Mouse (Mus musculus) T-helper 2 cell (primary cell): ENCODE measurements around the gene Iffo2.

Experiments used
- in situ Hi-C: fragments of 300-600 bp; cut with MboI, MseI; formaldehyde crosslinking; loops from one replicate; pipeline ENCODE4 v1.15.1; 2025; ENCODE audit warnings: high pct_unique_total_duplicates

The Iffo2 gene

DNA sequence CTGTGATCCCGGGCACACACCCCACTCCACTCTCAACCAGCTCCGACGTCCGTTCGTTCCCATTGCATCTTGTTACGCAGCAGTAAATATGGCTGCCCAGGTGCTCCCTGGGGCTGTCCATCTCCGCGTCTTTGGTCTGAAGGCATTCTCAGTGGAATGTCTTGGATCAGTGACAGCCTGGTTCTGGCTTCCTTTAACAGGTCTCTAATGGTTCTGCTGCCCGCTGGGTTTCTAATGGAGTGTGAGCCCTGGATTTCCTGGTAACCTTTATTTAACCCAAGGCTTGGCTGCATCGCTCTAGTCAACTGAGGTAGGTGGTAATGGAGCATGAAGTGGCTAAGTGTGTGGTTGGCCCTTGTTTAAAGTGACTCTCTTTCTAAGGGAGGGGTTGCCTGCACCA lies 1.7 kb downstream of the Iffo2 start:
- in situ Hi-C loops: loop anchor here (25.0 kb wide), 1 partner anchor 305 kb away; the partner anchor contains the start of gene Pax7

DNA sequence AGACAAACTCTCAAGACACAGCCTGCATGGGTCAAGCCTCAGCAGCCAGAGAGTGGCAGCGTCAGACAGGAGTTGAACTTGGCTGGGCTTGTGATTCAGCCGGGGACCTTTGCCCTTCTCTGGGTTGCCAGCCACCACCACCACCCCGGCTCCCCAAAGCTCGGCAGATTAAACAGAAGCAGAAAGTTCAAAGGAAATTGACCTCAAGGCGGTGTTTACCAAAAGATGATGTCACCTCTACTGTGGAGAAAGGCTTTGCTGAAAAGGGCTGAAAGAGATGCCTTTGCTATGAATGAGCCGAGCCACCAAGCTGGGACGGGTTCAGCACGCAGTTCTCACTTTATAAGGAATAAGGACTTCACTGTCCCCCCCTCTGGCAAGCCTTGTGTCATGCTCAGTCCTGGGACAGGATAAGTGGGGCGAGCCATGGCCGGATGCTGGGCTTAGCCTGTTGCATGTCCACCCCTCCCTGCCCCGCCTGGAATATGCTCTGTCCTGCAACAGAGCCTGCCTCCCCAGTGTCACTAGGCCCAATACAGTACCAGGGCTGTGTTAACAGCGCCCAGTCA lies 4.9 kb downstream of the Iffo2 start:
- in situ Hi-C loops: loop anchor here (25.0 kb wide), 1 partner anchor 302 kb away; the partner anchor contains the start of gene Pax7

DNA sequence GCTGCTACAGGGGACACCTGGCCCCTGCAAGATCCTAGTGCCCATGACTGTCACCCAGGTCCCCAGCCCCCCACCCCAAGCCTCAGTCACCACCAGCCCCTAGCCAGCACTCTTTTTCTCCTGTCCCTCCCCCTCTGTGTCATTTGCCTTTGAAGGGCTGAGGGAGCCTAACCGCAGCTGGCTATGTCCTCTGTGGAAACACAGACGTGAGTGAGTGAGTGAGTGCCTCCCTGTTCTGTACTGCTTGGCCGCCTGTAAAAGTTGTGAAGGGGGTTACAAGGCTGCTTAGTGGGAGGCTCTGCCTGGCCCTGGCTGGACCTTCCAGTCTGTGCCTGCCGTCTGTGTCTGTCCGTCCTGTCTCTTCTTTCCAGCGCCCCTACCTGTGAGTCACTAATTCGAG lies 5.4 kb downstream of the Iffo2 start:
- in situ Hi-C loops: loop anchor here (25.0 kb wide), 1 partner anchor 302 kb away; the partner anchor contains the start of gene Pax7

DNA sequence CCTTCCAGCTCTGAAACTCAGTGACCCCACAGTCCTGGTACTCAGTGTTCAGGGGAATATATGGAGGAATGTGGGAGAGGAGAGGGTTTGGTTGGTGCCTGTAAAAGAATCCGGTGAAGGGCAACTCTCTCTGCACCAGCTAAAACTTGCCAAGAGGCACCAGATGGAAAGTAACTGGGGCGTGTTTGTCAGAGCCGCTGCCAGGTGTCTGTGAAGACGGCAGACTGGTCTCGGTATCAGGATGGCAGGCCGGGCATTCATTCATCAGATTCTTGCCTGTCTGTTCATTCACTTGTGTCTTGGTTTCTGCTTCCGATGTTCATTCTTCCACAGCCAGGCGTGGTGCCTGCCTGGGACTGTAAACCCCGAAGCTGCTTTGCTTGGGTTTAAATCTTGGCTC lies 6.4 kb downstream of the Iffo2 start:
- in situ Hi-C loops: loop anchor here (25.0 kb wide), 1 partner anchor 301 kb away; the partner anchor contains the start of gene Pax7

DNA sequence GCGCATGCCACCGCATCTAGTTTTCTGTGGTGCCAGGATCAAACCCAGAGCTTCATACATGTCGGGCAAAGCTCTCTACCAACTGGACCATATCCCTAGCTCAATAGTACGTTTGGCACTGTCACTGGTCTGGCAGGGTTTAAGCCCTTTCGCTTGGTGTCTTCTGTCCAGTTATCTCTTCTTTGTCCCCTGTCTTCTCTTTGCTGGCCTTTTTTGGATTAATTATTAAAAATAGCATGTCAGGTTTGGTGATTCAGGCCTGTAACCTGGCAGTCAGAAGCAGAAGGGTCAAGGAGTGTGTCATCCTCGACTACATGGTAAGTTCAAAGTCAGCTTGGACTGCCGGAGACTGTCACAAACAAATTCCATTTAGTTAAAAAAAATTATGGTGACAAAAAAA lies 10.4 kb downstream of the Iffo2 start:
- in situ Hi-C loops: loop anchor here (25.0 kb wide), 1 partner anchor 297 kb away; the partner anchor contains the start of gene Pax7

DNA sequence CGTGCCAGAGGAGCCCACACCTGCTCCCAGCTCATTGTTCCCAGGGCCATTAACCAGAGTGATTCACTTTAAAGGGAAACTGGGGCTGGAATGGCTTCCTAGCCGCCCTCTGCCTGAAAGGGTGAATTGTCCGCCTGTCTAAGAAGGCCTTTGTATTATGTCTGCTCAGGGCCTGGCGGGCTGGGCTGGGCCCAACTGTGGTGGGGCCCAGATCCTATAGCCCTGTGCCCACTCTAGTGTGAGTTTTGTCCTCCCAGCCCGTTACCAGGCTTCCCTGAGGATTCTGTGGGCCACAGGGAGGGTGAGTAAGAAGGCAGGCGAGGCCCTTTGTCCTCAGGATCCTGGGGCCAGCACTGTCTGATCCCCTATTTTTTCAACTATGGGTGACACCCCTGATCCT lies 15.4 kb downstream of the Iffo2 start:
- in situ Hi-C loops: loop anchor here (25.0 kb wide), 1 partner anchor 292 kb away; the partner anchor contains the start of gene Pax7

DNA sequence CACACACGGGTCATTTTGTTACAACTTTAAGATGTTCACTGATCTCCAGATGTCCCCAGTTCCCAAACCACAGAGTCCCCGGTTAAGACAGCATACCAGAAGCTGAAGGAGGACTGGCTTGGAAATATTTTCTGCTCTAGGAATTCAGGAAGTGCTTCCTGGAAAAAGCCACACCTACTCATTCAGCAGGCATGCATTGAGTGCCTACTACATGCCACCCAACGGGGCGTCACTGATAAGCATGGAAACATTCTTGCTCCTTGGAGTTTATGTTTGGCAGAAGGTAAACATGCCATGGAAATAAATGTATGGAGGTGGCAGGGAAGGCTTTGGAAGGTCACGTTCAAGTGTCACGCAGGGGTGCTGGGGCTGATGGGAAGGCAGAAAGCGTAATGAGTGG lies 19.1 kb downstream of the Iffo2 start:
- in situ Hi-C loops: loop anchor here (25.0 kb wide), 1 partner anchor 288 kb away; the partner anchor contains the start of gene Pax7

DNA sequence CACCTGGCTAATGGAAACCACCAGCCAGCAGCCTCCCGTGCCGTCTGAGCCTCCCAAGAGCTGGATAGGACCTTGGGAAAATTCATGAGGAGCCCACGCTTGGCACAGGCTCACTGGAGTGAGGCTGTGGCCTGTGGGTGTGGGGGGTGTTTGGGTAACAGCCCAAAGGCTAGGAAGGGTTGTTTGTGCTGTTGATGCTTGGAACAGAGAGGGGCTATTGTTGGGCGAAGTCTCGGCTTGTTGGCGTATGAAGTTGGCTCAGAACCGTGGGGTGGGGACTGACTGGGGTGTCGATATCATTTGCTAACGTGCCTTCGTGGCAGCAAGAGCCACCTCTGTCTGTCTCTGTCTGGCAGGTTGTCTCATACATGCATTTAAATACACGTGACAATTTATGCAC lies 24.9 kb downstream of the Iffo2 start:
- in situ Hi-C loops: no loop called here

DNA sequence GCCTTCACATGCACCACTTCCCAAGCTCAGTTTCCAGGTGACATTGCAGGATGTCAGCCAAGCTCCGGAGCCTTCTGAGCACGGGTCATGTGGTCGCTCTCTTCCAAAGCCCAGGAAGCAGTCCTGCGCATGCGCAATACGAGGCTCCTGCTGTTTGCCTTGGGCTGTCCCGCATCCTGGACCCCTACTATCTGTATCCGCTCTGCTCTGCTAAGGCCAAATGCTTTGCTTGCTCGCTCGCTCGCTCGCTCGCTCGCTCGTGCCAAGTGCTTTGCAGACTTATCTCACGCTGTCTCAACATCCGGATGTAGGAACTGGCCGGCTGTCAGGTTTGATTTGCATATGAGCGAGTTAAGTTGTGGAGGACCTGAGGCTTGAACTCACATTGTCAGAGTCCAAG lies 25.6 kb downstream of the Iffo2 start:
- in situ Hi-C loops: no loop called here

DNA sequence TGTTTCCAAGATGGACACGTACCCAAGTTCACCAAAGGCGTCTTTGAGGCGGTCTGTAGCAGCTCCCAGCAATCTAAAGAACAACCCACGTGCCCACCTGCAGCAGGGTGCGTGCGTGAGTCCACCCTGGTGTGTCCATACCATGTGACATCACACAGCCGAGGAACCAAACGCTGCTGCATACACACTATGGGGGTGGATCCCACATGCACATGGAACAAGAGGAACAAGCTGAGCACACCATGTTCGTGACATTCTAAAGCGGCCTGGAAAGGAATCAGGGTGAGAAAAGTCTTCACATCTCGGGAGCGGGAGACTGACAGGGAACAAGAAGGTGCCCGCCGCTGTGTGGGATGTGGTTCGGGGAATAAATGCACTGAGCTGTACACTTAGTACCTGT lies 38.0 kb downstream of the Iffo2 start:
- in situ Hi-C loops: no loop called here

DNA sequence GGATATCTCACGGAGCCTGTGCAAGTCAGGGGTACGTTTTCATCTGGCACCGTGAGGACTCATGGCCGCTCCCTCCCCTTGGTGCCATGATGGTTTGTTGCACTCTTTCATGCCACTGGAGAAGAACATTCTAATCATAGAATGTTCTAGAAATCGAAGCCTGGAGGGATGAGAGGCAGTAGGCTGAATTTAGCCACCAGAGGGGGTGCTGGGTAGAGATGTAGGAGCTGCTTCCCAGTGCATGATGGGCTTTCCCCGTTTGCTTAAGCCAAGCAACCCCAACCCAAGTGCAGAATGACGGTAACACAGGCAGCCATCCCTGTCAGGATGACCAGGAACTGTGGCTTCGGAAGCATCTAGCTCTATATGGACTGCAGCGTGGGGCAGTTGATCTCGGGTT lies 40.4 kb downstream of the Iffo2 start:
- in situ Hi-C loops: no loop called here

DNA sequence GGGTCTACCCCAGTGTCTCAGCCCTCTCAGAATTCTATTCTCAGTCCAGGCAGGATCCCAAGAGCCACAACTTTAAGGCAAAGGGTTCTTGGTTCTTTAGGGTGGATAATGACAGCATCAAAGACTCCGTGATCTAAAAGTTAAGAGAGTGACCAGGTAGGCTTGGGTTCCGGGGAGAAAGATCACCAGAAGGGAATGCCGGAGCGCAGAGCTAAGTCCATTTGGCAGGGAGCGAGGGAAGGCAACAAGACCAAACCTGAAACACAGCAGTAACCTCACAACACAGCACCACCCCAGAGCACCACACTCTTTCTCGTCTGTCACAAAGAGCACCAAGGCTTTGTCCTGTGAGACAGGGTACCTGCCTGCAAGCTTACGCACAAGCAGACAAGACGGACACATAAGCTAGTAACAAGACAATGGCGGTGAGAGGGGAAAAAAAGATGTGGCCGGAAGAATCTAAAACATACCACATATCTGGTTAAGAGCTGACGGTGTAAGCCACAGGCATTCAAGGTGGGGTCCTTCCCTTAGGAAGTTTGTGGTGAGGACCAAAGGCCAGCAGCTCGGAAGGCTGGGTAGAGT lies 42.7 kb downstream of the Iffo2 start:
- in situ Hi-C loops: no loop called here

DNA sequence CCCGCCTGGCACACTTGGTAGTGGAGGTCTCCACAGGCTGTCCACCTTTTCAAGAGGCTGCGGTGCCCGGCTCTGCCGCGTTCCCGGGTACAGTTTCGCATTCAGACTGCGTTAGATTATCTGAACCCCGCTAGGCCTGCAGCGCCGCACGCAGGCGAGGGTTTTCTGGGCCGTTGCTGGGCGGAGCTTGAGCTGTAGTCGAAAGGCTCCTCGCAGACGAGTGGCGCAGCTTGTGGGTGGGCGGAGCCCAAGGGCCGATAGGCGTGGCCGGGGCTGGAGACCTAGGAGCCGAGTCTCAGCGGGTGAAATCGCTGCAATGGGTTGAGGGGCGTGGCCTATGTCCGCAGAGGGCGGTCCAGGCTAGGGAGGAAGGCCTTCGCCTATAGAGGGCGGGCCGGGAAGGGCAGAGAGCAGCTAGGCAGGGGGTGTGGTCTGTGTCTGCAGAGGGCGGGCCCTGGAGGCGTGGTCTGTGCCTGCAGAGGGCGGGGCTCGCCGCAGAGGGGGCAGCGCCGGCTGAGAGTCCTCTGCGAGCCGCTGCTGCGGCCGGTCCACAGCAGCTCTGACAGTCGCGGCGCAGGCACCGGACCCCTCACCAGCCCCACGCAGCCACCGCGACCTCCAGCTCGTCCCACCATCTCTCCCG lies 43.9 kb downstream of the Iffo2 start:
- in situ Hi-C loops: no loop called here

DNA sequence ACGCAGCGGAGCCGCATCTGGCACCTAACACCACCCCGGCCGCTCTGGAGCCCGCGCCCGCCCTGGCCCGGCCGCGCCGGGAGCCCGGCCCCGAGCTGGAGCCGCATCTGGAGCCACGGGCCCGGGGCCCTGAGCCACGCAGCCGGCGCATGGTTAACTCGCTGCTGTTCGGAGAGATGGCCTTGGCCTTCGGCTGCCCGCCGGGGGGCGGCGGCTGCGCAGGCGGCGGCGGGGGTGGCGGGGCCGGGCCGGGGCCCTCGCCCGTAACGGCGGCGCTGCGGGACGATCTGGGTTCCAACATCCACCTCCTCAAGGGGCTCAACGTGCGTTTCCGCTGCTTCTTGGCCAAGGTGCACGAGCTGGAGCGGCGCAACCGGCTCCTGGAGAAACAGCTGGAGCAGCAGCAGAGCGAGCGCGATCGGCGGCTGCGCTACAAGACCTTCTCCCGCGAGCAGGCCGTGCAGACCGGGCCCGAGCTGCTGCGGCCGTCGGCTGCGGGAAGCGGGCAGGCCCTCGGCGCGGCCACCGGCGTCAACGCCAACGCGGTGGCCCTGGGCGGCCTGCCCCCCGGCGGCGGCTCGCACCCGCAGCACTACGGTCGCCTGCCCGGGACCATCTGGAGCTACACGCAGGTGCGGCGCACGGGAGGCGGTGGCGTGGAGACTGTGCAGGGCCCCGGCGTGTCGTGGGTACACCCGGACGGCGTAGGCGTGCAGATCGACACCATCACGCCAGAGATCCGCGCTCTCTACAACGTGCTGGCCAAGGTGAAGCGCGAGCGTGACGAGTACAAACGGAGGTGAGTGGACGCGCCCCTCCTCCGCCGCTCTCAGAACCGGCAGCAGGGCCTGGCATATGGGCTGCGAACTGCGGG lies 44.7 kb downstream of the Iffo2 start:
- in situ Hi-C loops: loop anchor here (5.0 kb wide), 1 partner anchor 37 kb away; no protein-coding TSS in a partner anchor

DNA sequence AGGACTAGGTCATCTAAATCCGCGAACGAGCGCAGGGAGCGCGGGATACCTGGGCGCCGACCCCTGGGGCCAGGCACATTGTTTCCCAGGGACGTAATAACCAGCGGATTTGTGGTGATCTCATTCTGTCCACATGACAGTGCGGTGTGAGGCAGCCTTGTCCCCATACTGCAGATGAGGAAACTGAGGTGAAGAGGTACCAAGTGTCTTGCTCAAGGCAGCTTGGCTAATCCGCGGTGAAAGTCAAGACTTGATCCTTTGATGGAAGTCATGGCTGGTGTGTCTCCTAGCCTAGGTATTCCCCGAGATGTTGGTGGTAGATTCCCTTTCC lies 45.3 kb downstream of the Iffo2 start:
- in situ Hi-C loops: loop anchor here (5.0 kb wide), 1 partner anchor 37 kb away; no protein-coding TSS in a partner anchor

DNA sequence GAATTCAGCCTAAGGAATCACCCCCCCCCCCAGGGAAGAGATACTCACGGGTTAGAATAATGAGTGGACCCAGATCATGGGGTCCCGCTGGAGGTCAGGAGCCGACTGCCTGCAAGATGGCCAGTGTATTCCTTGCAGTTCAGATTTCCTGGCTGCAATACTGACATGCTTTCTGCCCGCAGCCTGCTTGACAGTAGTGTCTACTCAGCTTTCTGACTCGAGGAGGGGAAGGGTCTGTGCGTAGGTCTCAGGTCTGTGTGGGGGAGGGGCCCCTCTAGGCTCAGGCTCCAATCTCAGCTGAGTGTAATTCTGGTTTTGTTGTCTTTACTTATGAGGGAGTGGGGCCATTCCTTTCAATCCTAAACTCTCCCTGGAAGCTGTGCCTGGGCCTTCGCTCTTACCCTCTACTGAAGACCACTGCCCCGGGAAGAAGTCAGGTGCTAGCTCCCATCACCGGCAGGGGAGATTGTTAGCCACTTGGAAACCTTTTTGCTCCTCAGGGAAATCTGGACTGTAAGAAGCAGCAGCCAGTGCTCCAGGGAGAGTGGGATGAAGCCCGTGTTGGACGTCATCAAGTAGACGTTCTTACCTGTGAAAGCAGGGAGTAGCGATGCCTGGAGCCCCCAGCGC lies 46.0 kb downstream of the Iffo2 start:
- in situ Hi-C loops: loop anchor here (5.0 kb wide), 1 partner anchor 36 kb away; no protein-coding TSS in a partner anchor

DNA sequence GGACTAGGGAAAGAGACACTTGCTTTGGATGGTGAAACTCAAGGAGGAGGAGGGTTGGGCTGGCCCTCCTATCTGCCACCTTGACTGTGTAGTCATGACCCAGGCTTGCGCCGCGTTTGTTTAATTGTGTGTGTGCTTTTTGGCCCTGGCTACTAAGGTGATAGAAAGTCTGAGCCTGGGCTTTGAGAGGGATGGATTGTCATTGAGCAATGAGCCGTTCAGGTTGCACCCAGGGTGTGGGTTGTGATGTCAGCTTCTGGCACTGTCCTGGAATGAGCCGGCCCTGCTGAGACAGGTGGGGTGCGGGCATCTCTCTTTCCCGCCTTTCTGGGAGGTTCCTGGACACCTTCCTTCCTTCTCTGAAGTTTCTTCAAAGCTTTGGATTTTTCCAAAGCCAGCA lies 46.7 kb downstream of the Iffo2 start:
- in situ Hi-C loops: loop anchor here (5.0 kb wide), 1 partner anchor 35 kb away; no protein-coding TSS in a partner anchor

DNA sequence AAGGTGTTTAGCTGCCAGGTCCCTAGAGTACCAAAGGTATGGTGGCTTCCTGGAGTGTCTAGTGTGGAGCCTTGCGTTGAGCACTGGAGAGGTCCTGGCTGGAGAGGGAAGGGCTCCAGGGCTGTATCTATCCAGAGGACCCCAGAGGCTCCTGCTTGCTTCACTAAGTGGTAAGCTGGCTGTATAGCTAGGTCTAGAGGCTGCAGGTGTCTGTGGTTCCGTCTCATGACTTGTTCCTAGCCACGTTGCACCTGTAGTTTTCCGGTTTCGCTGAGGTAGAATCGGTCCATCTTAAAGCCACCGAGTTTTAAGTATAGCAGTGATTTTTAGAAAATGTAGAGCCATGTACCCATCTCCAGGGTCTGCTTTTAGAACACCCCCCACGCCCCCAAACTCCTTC lies 48.0 kb downstream of the Iffo2 start:
- in situ Hi-C loops: loop anchor here (5.0 kb wide), 1 partner anchor 34 kb away; no protein-coding TSS in a partner anchor

DNA sequence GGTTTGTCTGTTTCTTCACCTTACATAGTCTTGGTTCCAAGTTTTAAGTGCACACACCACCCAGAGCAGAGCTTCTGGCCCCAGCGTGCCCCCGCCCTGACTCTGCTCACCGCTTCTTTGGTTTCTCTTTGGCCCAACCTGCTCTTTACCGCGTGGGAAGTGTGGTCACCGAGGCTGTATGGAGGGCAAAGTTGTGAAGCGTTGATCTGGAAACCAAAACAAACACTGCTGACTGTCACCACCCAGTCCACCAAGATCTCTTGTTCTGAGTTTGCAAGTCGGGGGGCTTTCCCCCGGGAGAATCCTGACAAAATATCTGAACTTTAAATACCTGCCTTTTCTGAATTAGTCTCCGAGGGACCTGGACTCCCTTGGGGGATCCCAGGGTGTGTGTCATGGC lies 48.7 kb downstream of the Iffo2 start:
- in situ Hi-C loops: loop anchor here (5.0 kb wide), 1 partner anchor 33 kb away; no protein-coding TSS in a partner anchor

DNA sequence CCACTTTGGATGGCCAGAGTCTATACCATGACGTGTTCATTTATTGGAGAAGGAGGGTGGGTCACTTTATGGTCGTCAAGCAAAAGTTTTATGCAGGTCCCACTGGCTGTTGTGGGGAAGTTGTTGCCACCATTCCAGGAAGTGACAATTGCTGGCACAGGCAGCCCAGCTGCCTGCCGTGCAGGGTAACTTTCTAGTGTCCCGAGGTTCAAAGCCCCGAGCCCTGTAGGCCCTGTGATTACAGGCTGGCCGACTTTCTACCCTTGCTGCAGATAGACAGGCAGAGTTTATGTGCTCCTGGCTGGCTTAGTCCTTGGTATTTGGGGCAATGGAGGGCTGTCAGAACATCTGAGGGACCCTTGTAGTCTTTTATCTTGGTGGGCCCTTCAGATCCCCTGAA lies 49.1 kb downstream of the Iffo2 start:
- in situ Hi-C loops: loop anchor here (5.0 kb wide), 1 partner anchor 33 kb away; no protein-coding TSS in a partner anchor
